Mouse (Mus musculus) forebrain, embryonic 10.5 days (tissue): ENCODE measurements at regions not wholly inside any gene's neighbourhood (a gene's known extent, or its start where the extent isn't known, plus 50 kb on each side); places are given as distances from the start of the nearest gene placed in this dataset.

ENCODE experiments used
- DNase-seq: peaks from one replicate; pipeline ENCODE4 v3.0.0-alpha.2; 2017; ENCODE audit warnings: low spot score; ENCODE audit errors: extremely low spot score
- H3K27ac ChIP-seq: fragments of 300-500 bp; sonication (generic); 2 replicates; pipeline ENCODE4 v1.5.1; 2016; ENCODE audit warnings: mild to moderate bottlenecking
- H3K27me3 ChIP-seq: fragments of 300-500 bp; sonication (generic); 2 replicates; pipeline ENCODE4 v1.6.1; 2016; ENCODE audit warnings: mild to moderate bottlenecking; ENCODE audit not compliant: poor library complexity, severe bottlenecking
- H3K36me3 ChIP-seq: fragments of 300-500 bp; sonication (generic); replicated peaks from 2 replicates; pipeline ENCODE4 v1.6.1; 2016; ENCODE audit warnings: mild to moderate bottlenecking, moderate library complexity
- H3K4me1 ChIP-seq: fragments of 300-500 bp; sonication (generic); 2 replicates; pipeline ENCODE4 v1.6.1; 2016
- H3K4me3 ChIP-seq: fragments of 300-500 bp; sonication (generic); 2 replicates; pipeline ENCODE4 v1.5.1; 2016; ENCODE audit warnings: mild to moderate bottlenecking, moderate library complexity
- H3K9me3 ChIP-seq: fragments of 300-500 bp; sonication (generic); 2 replicates; pipeline ENCODE4 v1.6.1; 2016; ENCODE audit warnings: mild to moderate bottlenecking, moderate library complexity
- WGBS: fragments of 180-500 bp; shearing (Covaris S2); methylation state at CpG from one replicate; pipeline ENCODE4 v1.1.7; 2016; 5-methylcytosine and 5-hydroxymethylcytosine counted together

DNA sequence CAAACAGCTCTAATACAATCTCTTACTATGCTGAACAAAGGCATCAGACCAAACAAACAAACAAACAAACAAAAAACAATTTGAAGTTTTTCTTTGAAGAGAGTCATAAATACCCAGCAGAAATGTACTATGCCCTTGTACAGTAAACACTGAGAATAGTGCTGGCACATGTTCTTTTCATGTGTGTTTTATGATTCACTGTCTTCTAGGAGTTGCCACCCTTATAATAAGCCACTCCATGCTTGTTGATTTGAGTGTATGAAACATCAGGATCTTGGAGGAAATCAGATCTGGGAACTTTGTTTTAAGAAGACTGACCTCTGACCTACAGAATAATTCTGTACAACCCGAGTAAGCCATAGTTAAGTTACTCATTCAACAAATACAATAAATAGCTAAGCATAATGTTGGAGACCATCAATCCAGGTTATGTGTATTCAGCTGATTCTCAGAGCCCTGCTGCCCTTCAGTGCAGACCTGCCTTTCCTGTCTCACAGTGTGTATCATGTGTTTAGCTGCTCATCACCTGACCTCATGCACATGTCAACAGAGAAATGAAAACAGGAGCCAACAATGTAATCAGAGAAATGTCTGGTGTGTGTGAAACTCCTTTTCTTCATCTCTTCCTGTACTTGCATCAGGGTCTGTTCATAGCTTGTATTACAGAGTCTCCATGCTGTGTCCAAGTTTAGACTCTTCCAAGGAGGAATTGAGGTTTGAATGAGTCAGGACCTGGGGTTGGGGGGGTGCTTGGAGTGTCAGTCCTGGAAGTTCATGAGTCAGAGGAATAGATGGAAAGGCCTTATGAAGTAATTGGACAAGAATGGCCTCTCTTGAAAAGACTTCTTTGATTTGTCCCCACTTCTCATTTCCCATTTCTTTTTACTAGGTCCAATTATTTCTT is 596.8 kb upstream of the Camk1g start:
- Histone ChIP-seq H3K27ac (no peak overlapping the region), H3K9me3 (no peaks in the 10 kb centered on the region), H3K4me1 (peaks cover 3% of the 10 kb centered on the region; the same call in 1 of the 2 replicates), H3K27me3 (no peaks in the 10 kb centered on the region), H3K36me3 (no peaks in the 10 kb centered on the region), H3K4me3 (no peak overlapping the region)
- no peak for DNase-seq
- 86% methylated on average over 1 of the region's 1 CpGs for WGBS

DNA sequence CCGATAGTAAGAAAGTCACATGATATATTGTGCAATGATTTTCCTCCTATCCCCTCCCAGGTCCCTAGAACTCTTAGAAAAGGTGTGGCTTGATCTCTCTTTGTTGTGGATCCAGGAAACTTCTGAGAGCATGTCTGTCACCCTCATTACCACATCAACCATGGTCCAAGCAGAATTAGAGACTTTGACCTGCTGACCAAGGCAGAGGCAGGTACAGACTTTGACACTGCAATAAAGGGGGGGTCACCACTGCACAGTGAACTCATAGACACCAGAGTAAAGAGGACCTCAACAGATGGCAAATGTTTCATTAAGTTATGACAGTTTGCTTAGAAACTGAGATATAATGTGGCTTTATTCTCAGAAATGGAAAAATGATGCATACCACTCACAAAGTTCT is 595.2 kb upstream of the Camk1g start:
- H3K4me3 ChIP-seq, result no peak overlapping the region
- no peak for DNase-seq
- H3K36me3 ChIP-seq, result no peaks in the 10 kb centered on the region
- H3K4me1 ChIP-seq, result 0 out of 2 replicates have a peak, but pooled peaks cover 3% of the 10 kb centered on the region
- no peaks in the 10 kb centered on the region for H3K9me3 ChIP-seq
- no peak overlapping the region for H3K27ac ChIP-seq
- 97% methylated on average over 1 of the region's 1 CpGs for WGBS
- H3K27me3 ChIP-seq, result no peaks in the 10 kb centered on the region

DNA sequence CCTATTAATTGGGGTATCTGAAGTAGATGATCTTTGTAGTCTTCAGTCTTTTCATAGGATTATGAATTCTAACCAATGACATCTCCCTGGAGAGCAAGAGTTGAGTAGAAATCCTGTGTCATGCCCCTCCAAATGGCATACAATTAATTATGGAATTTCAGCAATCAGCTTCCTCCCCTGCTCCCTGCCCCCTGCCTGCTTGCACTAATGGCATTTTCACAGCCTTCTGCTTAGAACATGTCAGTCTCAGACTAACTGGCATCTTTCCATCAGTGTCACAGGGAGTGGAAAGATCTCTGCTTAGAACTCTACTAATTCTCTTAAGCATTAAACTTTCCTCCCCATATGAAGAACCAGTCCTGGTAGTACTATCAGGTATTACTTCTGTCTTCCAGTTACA is 581.8 kb upstream of the Camk1g start:
- Histone ChIP-seq H3K4me3 (no peak overlapping the region), H3K27me3 (no peaks in the 10 kb centered on the region), H3K27ac (no peak overlapping the region), H3K9me3 (no peaks in the 10 kb centered on the region), H3K36me3 (no peaks in the 10 kb centered on the region), H3K4me1 (no peaks in the 10 kb centered on the region)
- no peak for DNase-seq

DNA sequence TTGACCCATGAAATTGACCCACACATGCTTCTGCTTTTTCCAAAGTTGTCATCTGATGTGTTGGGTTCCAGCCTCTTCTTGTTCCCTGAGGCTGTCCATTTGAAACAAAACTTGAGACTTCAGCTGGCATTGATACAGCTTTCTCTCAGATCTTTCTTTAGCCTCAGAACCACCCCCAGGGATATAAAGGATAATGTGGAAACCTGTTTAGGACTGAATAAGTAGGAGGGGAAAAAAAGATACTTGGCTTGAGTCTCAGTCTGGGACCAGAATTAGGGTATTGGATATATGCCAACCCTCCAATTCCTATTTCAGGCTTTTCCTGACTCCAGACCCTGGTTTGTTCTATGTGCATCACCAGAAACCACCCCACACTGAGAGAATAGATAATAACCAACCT is 579.7 kb upstream of the Camk1g start:
- DNase-seq, result no peak
- Histone ChIP-seq H3K4me3 (no peak overlapping the region), H3K4me1 (no peaks in the 10 kb centered on the region), H3K27me3 (no peaks in the 10 kb centered on the region), H3K9me3 (no peaks in the 10 kb centered on the region), H3K27ac (no peak overlapping the region), H3K36me3 (no peaks in the 10 kb centered on the region)

DNA sequence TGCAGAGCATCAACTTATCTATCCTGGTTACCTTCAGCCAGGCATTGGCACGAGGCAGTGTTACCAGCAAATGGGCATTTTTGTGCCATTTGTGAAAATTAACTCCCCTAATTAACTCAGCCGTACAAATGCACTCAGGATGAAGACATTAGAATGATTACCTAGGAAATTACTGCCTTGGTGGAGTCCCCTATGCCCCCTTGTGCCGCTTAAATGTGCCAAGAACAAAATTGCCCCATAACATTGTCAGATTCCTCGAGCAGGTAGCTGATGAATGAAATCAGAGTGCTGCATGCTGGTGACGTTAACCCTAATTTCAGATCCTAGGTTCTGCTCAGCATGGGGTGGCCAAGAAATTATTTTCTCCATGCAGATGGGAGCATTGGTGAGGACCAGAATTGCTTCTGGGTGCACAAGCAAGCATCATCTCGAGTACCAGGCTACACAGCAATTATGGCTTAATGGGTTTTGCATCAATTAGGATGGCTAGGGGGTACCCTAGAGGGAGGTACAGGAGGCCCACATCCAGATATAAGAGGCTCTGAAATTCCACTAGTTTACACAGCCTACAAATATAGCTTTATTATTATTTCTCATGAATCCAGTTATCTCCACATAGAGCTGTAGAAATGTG is 577.0 kb upstream of the Camk1g start:
- 81% methylated on average over 6 of the region's 6 CpGs for WGBS
- Histone ChIP-seq H3K27me3 (no peaks in the 10 kb centered on the region), H3K4me3 (no peak overlapping the region), H3K27ac (no peak overlapping the region), H3K9me3 (no peaks in the 10 kb centered on the region), H3K36me3 (no peaks in the 10 kb centered on the region), H3K4me1 (no peaks in the 10 kb centered on the region)
- no peak for DNase-seq

DNA sequence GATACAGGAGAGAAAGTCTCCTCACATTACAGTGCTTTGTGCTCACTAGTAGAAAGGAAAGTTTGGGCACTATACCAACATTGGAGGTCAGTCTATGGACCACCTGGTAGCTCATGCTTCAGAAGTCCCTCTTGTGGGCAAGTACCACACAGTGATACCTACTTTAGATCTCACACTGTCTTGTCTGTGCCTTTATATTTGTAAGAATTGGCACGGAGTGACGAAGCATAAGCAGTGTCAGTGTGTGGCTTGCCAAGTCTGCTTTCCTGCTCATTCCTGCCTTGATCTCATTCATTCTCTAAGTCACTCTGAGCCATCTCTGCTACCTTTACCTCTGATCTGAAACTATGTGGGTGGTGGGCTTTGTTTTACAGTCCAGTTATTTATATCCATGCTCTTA is 565.9 kb upstream of the Camk1g start:
- DNase-seq, result no peak
- H3K27me3 ChIP-seq, result no peaks in the 10 kb centered on the region
- no peak overlapping the region for H3K4me3 ChIP-seq
- H3K4me1 ChIP-seq, result peaks cover 9% of the 10 kb centered on the region
- H3K27ac ChIP-seq, result no peak overlapping the region
- H3K36me3 ChIP-seq, result no peaks in the 10 kb centered on the region
- WGBS, result 94% methylated on average over 2 of the region's 2 CpGs
- no peaks in the 10 kb centered on the region for H3K9me3 ChIP-seq

DNA sequence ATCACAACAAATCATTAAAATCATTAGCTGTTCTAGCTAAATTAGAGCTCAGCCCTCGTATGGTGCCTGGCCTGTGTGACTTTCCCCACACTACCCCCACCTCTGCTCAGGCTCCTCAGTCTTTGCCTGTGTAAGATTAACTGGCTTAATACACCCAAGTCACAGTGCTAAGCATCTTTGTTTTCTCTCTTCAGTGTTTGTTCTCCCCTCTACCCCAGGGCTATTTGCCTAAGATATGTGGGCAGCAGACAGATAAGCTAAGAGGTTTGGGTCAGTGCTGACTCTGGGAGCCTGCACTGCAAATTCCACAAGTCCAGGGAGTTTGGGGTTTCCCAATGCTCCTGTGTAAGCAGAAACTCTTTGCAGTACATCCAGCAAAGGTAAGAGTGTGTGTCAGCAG is 564.2 kb upstream of the Camk1g start:
- 5% methylated on average over 1 of the region's 1 CpGs for WGBS
- Histone ChIP-seq H3K27ac (no peak overlapping the region), H3K36me3 (no peaks in the 10 kb centered on the region), H3K9me3 (no peaks in the 10 kb centered on the region), H3K4me1 (peaks cover 9% of the 10 kb centered on the region), H3K4me3 (no peak overlapping the region), H3K27me3 (no peaks in the 10 kb centered on the region)
- DNase-seq, result no peak

DNA sequence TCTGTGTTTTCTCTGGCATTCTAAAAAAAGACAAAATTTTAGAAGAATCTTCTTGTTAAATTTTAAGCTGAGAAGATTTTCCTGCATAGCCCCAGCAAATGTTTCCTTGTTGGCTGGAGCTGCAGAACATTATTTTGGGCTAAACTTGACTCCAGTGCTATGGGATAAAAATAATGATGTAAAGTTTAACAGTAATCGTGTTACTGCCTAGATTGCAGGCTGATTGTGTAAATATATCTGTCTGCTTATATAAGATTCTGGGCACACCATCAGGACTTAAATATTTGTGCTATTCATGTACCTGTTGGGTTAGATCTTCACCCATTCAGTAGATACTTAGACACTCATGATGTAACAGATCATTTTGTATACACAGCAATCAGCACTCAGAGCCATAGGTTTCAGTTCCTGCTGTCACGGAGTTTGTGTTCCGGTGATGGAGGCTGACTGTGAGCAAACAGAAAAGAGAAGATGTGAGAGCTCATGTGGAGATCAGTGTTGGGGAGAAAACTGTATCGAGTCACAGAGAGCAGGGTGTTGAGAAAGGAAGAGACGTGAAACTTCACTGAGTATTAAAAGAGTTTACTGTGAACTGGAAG is 561.1 kb upstream of the Camk1g start:
- no peaks in the 10 kb centered on the region for H3K9me3 ChIP-seq
- no peak for DNase-seq
- no peaks in the 10 kb centered on the region for H3K27me3 ChIP-seq
- H3K36me3 ChIP-seq, result no peaks in the 10 kb centered on the region
- no peak overlapping the region for H3K4me3 ChIP-seq
- 84% methylated on average over 5 of the region's 5 CpGs for WGBS
- H3K27ac ChIP-seq, result no peak overlapping the region
- H3K4me1 ChIP-seq, result peaks cover 9% of the 10 kb centered on the region

DNA sequence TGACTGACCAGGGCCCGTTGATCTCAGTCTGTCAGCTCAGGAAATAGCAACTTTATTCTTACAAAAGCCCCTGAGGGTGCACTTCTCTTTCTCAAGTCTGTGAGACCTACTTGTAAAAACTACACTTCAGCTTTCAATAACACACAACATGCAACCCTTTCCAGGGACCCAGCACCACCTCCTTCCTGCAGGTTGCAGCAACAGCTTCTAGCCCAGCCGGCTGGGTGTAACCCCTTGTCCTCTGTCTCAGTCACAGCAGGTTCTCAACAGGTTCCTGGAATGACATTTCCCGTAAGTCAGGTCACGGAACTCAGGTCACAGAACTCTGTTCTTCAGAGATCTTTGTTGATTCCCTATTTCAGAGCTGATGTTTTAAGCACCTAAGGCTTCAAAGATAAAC is 558.5 kb upstream of the Camk1g start:
- Histone ChIP-seq H3K4me1 (no peaks in the 10 kb centered on the region), H3K4me3 (no peak overlapping the region), H3K36me3 (no peaks in the 10 kb centered on the region), H3K27me3 (no peaks in the 10 kb centered on the region), H3K27ac (no peak overlapping the region), H3K9me3 (no peaks in the 10 kb centered on the region)
- DNase-seq, result no peak
- 72% methylated on average over 4 of the region's 4 CpGs for WGBS

DNA sequence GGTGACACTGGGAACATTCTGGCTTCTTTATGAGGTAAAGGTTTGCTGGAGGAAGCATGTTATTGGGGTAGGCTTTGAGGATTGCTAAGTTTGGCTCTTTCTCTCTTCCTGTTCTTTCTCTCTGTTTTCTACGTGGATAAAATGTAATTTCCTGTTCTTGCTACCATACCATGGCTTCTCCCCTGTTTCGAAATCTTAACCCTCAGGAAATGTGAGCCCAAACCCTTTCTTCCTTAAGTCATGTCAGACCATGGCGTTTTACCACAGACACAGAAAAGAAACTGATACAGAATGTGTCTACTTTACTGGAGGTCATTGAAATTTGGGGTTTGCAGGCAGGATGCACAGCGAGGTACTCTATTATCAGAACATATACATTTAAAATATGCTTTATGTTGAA is 552.7 kb upstream of the Camk1g start:
- no peak for DNase-seq
- WGBS, result 83% methylated on average over 4 of the region's 4 CpGs
- Histone ChIP-seq H3K27me3 (no peaks in the 10 kb centered on the region), H3K4me1 (no peaks in the 10 kb centered on the region), H3K36me3 (no peaks in the 10 kb centered on the region), H3K4me3 (no peak overlapping the region), H3K9me3 (no peaks in the 10 kb centered on the region), H3K27ac (no peak overlapping the region)

DNA sequence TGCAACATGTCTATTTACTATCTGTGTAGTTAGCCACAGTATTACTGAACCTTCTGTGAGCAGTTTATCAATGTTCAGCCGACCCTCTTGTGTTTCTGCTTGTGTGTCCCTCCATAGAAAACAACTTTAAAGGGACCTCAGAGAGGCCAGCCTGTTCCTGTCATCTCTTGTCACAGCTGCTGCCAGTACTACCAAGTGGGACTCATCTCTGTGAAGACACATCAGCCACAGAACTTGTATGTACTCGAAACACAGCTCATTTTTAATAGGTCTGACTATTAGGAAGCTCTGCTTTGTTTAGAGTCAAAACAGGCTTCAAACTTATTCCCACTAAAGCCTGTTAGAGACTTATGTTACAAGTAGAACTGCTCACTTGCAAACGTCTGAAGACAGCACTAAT is 549.1 kb upstream of the Camk1g start:
- no peak for DNase-seq
- Histone ChIP-seq H3K27me3 (no peaks in the 10 kb centered on the region), H3K4me1 (no peaks in the 10 kb centered on the region), H3K36me3 (no peaks in the 10 kb centered on the region), H3K27ac (no peak overlapping the region), H3K4me3 (no peak overlapping the region), H3K9me3 (no peaks in the 10 kb centered on the region)
- 70% methylated on average over 3 of the region's 3 CpGs for WGBS

DNA sequence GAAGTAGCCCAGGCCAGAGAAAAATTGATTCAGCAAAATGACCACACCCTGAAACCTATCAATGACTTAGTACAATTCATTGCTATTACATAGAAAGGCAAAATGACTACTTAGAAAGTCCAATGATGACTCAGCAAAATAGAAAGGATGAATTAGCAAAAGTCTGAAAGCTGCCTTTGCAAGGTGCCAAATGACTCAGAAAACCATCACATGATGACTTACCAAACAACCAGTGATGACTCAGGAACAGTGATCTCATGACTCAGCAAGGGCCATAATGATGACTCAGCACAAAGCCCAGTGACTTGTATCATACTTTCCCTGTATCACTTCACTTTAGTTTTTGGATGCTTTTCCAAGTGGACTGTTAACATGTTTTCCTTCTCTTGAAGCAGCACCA is 535.6 kb upstream of the Camk1g start:
- no peak for DNase-seq
- Histone ChIP-seq H3K4me3 (no peak overlapping the region), H3K9me3 (no peaks in the 10 kb centered on the region), H3K27ac (no peak overlapping the region), H3K36me3 (no peaks in the 10 kb centered on the region), H3K4me1 (no peaks in the 10 kb centered on the region), H3K27me3 (no peaks in the 10 kb centered on the region)

DNA sequence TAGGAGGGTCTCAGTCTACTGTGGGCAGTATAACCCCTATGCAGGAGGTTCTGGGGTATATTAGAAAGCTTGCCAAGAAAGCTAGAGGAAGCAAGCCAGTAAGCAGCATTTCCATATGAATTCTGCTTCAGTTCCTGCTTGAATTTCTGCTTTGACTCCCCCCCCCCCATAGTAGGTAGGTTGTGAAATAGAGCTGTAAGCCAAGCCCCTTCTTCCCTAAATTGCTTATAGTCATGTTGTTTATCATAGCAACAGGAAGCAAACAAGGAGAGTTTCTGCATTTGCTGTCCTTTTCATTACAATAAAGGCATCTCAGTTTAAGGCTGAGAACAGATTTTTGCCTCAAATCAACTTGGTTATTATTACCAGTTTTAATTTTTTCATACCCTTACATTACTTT is 524.0 kb upstream of the Camk1g start:
- DNase-seq, result no peak
- Histone ChIP-seq H3K9me3 (no peaks in the 10 kb centered on the region), H3K27me3 (no peaks in the 10 kb centered on the region), H3K27ac (no peak overlapping the region), H3K36me3 (no peaks in the 10 kb centered on the region), H3K4me3 (no peak overlapping the region), H3K4me1 (peaks cover 8% of the 10 kb centered on the region)
